In the genomic region with DNA sequence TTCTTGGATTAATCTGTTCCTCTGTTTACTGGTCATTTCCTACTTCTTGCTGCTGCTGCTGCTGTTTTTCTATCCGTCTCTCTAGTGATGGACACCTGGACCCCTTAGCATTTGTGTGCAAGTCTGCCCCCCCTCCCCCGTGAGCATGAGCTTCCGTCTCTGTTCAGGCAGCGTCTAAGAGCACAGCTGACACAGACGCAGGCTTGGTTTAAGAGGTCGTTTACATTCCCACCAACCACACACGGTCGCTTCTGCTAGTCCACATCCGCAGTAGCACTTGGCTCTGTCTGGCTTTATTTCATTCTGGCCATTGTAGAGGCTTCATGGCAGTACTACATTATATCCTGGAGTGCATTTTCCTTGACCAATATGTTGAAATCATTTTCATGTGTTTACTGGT, we compare ENCODE assay signal across 12 mouse cellular contexts.
DNase-seq lines count a peak whose midpoint lies in the region; ATAC-seq and TF ChIP-seq lines count a peak whose summit lies in the region.
"Had no signal": no experiment of that assay in that cellular context is flagged by ENCODE, and none has a peak within 500 bp of the region (broad histone marks: within the 10 kb centered on the region; RNA-seq: fewer than 3 reads in every experiment).

No protein-coding gene starts in this region.

- no peak for TF ChIP-seq CTCF in hindbrain, postnatal 0 days (IDR thresholded peaks at IDR 0.05; ENCODE audit: low read depth)
- no peak for TF ChIP-seq CTCF in intestine, postnatal 0 days (IDR thresholded peaks at IDR 0.05; ENCODE audit: low read depth)

- no peaks in the 10 kb centered on the region for H3K36me3 ChIP-seq in hindbrain, postnatal 0 days (ENCODE audit: insufficient read depth, low read length)
- no peaks in the 10 kb centered on the region for H3K36me3 ChIP-seq in hindbrain, embryonic 11.5 days (ENCODE audit: control insufficient read depth, insufficient read depth, low read length)
- H3K36me3 ChIP-seq in intestine, postnatal 0 days (ENCODE audit: control insufficient read depth, insufficient read depth): no peaks in the 10 kb centered on the region

- DNase-seq in hindbrain, postnatal 0 days (ENCODE audit: low spot score): peak; percentile 15
- no peak for DNase-seq in hindbrain, embryonic 11.5 days (ENCODE audit: low spot score)
- DNase-seq in retina, postnatal 1 day: peak; percentile 26
- no peak for DNase-seq in retina, embryonic 14.5 days (ENCODE audit: low spot score)
- peak; percentile 11 for DNase-seq in yolk sac, embryonic 10.5 days (ENCODE audit: low spot score)
- DNase-seq in urinary bladder, adult 18-20 months (ENCODE audit: low spot score in 2 of 2): no peak
- DNase-seq: heart, adult 2 months; layer of hippocampus, adult 9-11 months; left cerebral cortex, postnatal 4 days; lung, postnatal 36 days had no signal

- no peaks in the 10 kb centered on the region for H3K9me3 ChIP-seq in hindbrain, postnatal 0 days (ENCODE audit: low read length)
- no peaks in the 10 kb centered on the region for H3K9me3 ChIP-seq in hindbrain, embryonic 11.5 days (ENCODE audit: control insufficient read depth, low read length)
- H3K9me3 ChIP-seq in intestine, postnatal 0 days (ENCODE audit: control insufficient read depth): no peaks in the 10 kb centered on the region

- H3K4me3 ChIP-seq in hindbrain, postnatal 0 days (ENCODE audit: low read length): no peak overlapping the region
- no peak overlapping the region for H3K4me3 ChIP-seq in hindbrain, embryonic 11.5 days (ENCODE audit: low read depth, low read length)
- H3K4me3 ChIP-seq in intestine, postnatal 0 days (ENCODE audit: low read depth, low read length): no peak overlapping the region
- H3K4me3 ChIP-seq: heart, adult 2 months had no signal

- no peak overlapping the region for H3K4me2 ChIP-seq in hindbrain, postnatal 0 days (ENCODE audit: low read depth, low read length)
- H3K4me2 ChIP-seq in hindbrain, embryonic 11.5 days (replicated peaks; ENCODE audit: low read depth, low read length): no peak overlapping the region
- 0 out of 2 replicates have a peak overlapping the region, but pooled peaks have one; percentile 24 for H3K4me2 ChIP-seq in intestine, postnatal 0 days (replicated peaks; ENCODE audit: low read depth)

- peaks cover 6% of the 10 kb centered on the region; the same call in 1 of the 2 replicates for H3K4me1 ChIP-seq in hindbrain, postnatal 0 days (ENCODE audit: insufficient read depth, low read length)
- H3K4me1 ChIP-seq in hindbrain, embryonic 11.5 days (replicated peaks; ENCODE audit: control insufficient read depth, insufficient read depth, low read length): no peaks in the 10 kb centered on the region
- H3K4me1 ChIP-seq in intestine, postnatal 0 days (replicated peaks; ENCODE audit: control insufficient read depth, insufficient read depth, low read length): no peaks in the 10 kb centered on the region

- H3K9ac ChIP-seq in hindbrain, postnatal 0 days (replicated peaks; ENCODE audit: low read length): no peak overlapping the region
- no peak overlapping the region for H3K9ac ChIP-seq in hindbrain, embryonic 11.5 days (ENCODE audit: low read depth, low read length)
- H3K9ac ChIP-seq in intestine, postnatal 0 days (ENCODE audit: low read depth, low read length): no peak overlapping the region

- no peaks in the 10 kb centered on the region for H3K27me3 ChIP-seq in hindbrain, postnatal 0 days (ENCODE audit: insufficient read depth, low read length)
- H3K27me3 ChIP-seq in hindbrain, embryonic 11.5 days (ENCODE audit: control insufficient read depth, insufficient read depth, low read length): no peaks in the 10 kb centered on the region
- H3K27me3 ChIP-seq in intestine, postnatal 0 days (replicated peaks; ENCODE audit: control insufficient read depth, insufficient read depth, low read length): no peaks in the 10 kb centered on the region

- H3K27ac ChIP-seq in hindbrain, postnatal 0 days: no peak overlapping the region
- no peak overlapping the region for H3K27ac ChIP-seq in hindbrain, embryonic 11.5 days (ENCODE audit: low read depth, low read length)
- no peak overlapping the region for H3K27ac ChIP-seq in intestine, postnatal 0 days (ENCODE audit: low read depth, low read length)
- H3K27ac ChIP-seq: heart, adult 2 months had no signal

- ATAC-seq in hindbrain, postnatal 0 days: no peak
- ATAC-seq in hindbrain, embryonic 11.5 days (ENCODE audit: low FRiP score): no peak
- ATAC-seq in intestine, postnatal 0 days: no peak
- ATAC-seq: inflammation-experienced regulatory T-cells, adult 6 months had no signal

- WGBS in hindbrain, postnatal 0 days: 23% methylated on average over 9 of the region's 9 CpGs
- WGBS in hindbrain, embryonic 11.5 days: 31% methylated on average over 9 of the region's 9 CpGs
- WGBS in intestine, postnatal 0 days: 25% methylated on average over 9 of the region's 9 CpGs

Comparison
In these comparisons a context has a peak if more than half of its experiments do, and no peak if none do; other contexts are left out.
1. DNase-seq: peak in hindbrain, postnatal 0 days (single experiment), retina, postnatal 1 day (single experiment) and yolk sac, embryonic 10.5 days (single experiment); none in hindbrain, embryonic 11.5 days (single experiment), retina, embryonic 14.5 days (single experiment) and urinary bladder, adult 18-20 months (0 of 2).